Mouse (Mus musculus) lung, postnatal 0 days (tissue): ENCODE data around the gene Gdf11.

Source experiments
- CTCF ChIP-seq: IDR thresholded peaks from 2 replicates; pipeline ENCODE4 v1.5.1; 2016; ENCODE audit warnings: antibody characterized with exemption, mild to moderate bottlenecking
- EP300 ChIP-seq: IDR thresholded peaks from 2 replicates; pipeline ENCODE4 v1.6.1; 2016; ENCODE audit warnings: antibody characterized with exemption, mild to moderate bottlenecking, control low read depth

- TF ChIP-seq CTCF (no peak), EP300 (no peak)
Measured at GRCm38 (mm10) chr10:128904812-128905211, 13.3 kb upstream of the Gdf11 start.
